Mouse (Mus musculus) heart, postnatal 0 days (tissue): ENCODE data around the gene Ofcc1.

ENCODE experiments used
- CTCF ChIP-seq: IDR thresholded peaks from 2 replicates; pipeline ENCODE4 v1.5.1; 2016; ENCODE audit warnings: antibody characterized with exemption, control low read depth, low read depth
- EP300 ChIP-seq: IDR thresholded peaks from 2 replicates; pipeline ENCODE4 v1.6.1; 2016; ENCODE audit warnings: antibody characterized with exemption, low read depth

DNA sequence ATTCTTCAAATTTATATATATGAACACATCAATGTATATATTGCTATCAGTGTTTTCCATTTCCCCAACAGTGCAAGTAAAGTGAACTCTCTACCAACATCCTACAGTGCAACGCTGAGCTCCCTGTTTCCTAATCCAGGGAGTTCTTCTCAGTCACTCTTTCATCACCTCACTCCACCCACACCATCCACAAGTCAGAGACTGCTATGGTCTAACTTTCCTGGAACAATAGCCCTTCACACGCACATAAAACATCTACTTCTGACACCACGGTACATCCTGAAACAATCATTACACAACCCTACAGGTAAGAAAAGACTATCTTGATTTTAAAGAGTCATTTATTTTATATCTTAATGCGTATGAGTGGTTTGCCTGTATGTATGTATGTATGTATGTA is 335.4 kb downstream of the Ofcc1 start:
- TF ChIP-seq CTCF = no peak
- no peak for TF ChIP-seq EP300
